Comparison of ENCODE assay signal across 8 mouse cellular contexts in genomic region chr13:37541674-37542073, GRCm38 (mm10).
A peak's percentile ranks its signal among the peaks of the same experiment; 100 is the strongest.
DNase-seq lines count a peak whose midpoint lies in the region; ATAC-seq lines count a peak whose summit lies in the region.

No protein-coding gene starts in this region.

- no peak overlapping the region for H3K27ac ChIP-seq in hindbrain, embryonic 11.5 days (ENCODE audit: low read depth, low read length)

- DNase-seq in CD4-positive, CD25-positive, alpha-beta regulatory T cell, adult 2 months (ENCODE audit: low read depth, low spot score) = peak; percentile 93
- peak; percentile 64 for DNase-seq in hindbrain, embryonic 11.5 days (ENCODE audit: low spot score)
- peak; percentile 57 to 67 for DNase-seq in layer of hippocampus, postnatal 10 days (ENCODE audit: low spot score in 2 of 2)
- peak; percentile 72 for DNase-seq in lung, postnatal 14 days
- peak; percentile 60 for DNase-seq in right cerebral cortex, postnatal 10 days (ENCODE audit: low spot score in 2 of 2)
- DNase-seq in urinary bladder, postnatal 25 days (ENCODE audit: low spot score) = no peak

- no peak overlapping the region for H3K9ac ChIP-seq in hindbrain, embryonic 11.5 days (ENCODE audit: low read depth, low read length)

- no peaks in the 10 kb centered on the region for H3K36me3 ChIP-seq in hindbrain, embryonic 11.5 days (ENCODE audit: control insufficient read depth, insufficient read depth, low read length)

- no peaks in the 10 kb centered on the region for H3K27me3 ChIP-seq in hindbrain, embryonic 11.5 days (ENCODE audit: control insufficient read depth, insufficient read depth, low read length)

- no peak overlapping the region for H3K4me3 ChIP-seq in hindbrain, embryonic 11.5 days (ENCODE audit: low read depth, low read length)

- no peaks in the 10 kb centered on the region for H3K9me3 ChIP-seq in hindbrain, embryonic 11.5 days (ENCODE audit: control insufficient read depth, low read length)

- H3K4me2 ChIP-seq in hindbrain, embryonic 11.5 days (replicated peaks; ENCODE audit: low read depth, low read length) = no peak overlapping the region

- H3K4me1 ChIP-seq in hindbrain, embryonic 11.5 days (replicated peaks; ENCODE audit: control insufficient read depth, insufficient read depth, low read length) = no peaks in the 10 kb centered on the region

- WGBS in hindbrain, embryonic 11.5 days = 9% methylated on average over 6 of the region's 6 CpGs

- ATAC-seq in activated CD4-positive, CD25-positive, alpha-beta regulatory T cell, adult 4 months = peak; percentile 95
- peak; percentile 78 for ATAC-seq in frontal cortex, adult (ENCODE audit: low TSS enrichment)
- peak; percentile 66; the same call in 1 of the 2 replicates for ATAC-seq in hindbrain, embryonic 11.5 days (ENCODE audit: low FRiP score)
